Mouse (Mus musculus) fibroblast of lung, adult 2 months (primary cell): ENCODE measurements at regions not wholly inside any gene's neighbourhood (a gene's known extent, or its start where the extent isn't known, plus 50 kb on each side); places are given as distances from the start of the nearest gene placed in this dataset.

Source experiments
- DNase-seq: peaks from one replicate; pipeline ENCODE4 v3.0.0-alpha.2; 2011; ENCODE audit warnings: low read depth

- DNase-seq: no peak
Measured at GRCm38 (mm10) chr15:97188545-97188944, 58.4 kb upstream of the Pced1b start.

GRCm38 (mm10) chr15:97187831-97188230 lies 59.1 kb upstream of the Pced1b start:
- no peak for DNase-seq

- DNase-seq: no peak
Measured at GRCm38 (mm10) chr15:97186034-97186433, 60.9 kb upstream of the Pced1b start.

GRCm38 (mm10) chr15:97182617-97183038 lies 64.3 kb upstream of the Pced1b start:
- DNase-seq: no peak

- DNase-seq: no peak
Measured at GRCm38 (mm10) chr15:97180970-97181669, 65.8 kb upstream of the Pced1b start.

GRCm38 (mm10) chr15:97178286-97178685 lies 68.6 kb upstream of the Pced1b start:
- no peak for DNase-seq

- DNase-seq: no peak
Measured at GRCm38 (mm10) chr15:97177806-97178205, 69.1 kb upstream of the Pced1b start.

GRCm38 (mm10) chr15:97174989-97175388 lies 71.9 kb upstream of the Pced1b start:
- DNase-seq: no peak

GRCm38 (mm10) chr15:97173233-97173632 lies 73.7 kb upstream of the Pced1b start:
- DNase-seq: no peak

- DNase-seq: no peak
Measured at GRCm38 (mm10) chr15:97170074-97170473, 76.8 kb upstream of the Pced1b start.

- DNase-seq: no peak
Measured at GRCm38 (mm10) chr15:97169381-97169780, 77.5 kb upstream of the Pced1b start.

- no peak for DNase-seq
Measured at GRCm38 (mm10) chr15:97167116-97167515, 79.8 kb upstream of the Pced1b start.

- DNase-seq: no peak
Measured at GRCm38 (mm10) chr15:97164616-97165015, 82.3 kb upstream of the Pced1b start.

- no peak for DNase-seq
Measured at GRCm38 (mm10) chr15:97163971-97164370, 82.9 kb upstream of the Pced1b start.

- DNase-seq: no peak
Measured at GRCm38 (mm10) chr15:97163090-97163489, 83.8 kb upstream of the Pced1b start.

GRCm38 (mm10) chr15:97162305-97162704 lies 84.6 kb upstream of the Pced1b start:
- no peak for DNase-seq

GRCm38 (mm10) chr15:97161530-97161929 lies 85.4 kb upstream of the Pced1b start:
- no peak for DNase-seq

GRCm38 (mm10) chr15:97152354-97152753 lies 94.6 kb upstream of the Pced1b start:
- DNase-seq: no peak

GRCm38 (mm10) chr15:97151793-97152192 lies 95.1 kb upstream of the Pced1b start:
- no peak for DNase-seq

GRCm38 (mm10) chr15:97150983-97151735 lies 95.4 kb upstream of the Slc38a4 start:
- DNase-seq: no peak

- no peak for DNase-seq
Measured at GRCm38 (mm10) chr15:97141958-97142357, 86.2 kb upstream of the Slc38a4 start.

GRCm38 (mm10) chr15:97138265-97138664 lies 82.5 kb upstream of the Slc38a4 start:
- no peak for DNase-seq

- DNase-seq: peak; percentile 39
Measured at GRCm38 (mm10) chr15:97135291-97135690, 79.5 kb upstream of the Slc38a4 start.

GRCm38 (mm10) chr15:97127771-97128170 lies 72.0 kb upstream of the Slc38a4 start:
- no peak for DNase-seq
